Mouse (Mus musculus): ENCODE data around the gene Vmn2r56.
"Not testable (repeated sequence)": the region's sequence is repeated elsewhere in the genome, so short reads cannot be mapped to it uniquely, and the experiment has no call there.

The Vmn2r56 gene

GRCm38 (mm10) chr7:12734904-12735303 is at the start of gene Vmn2r56:
Gene Vmn2r56 (minus strand): TSS chr7:12735004.
- DNase-seq (ENCODE audit: low spot score), result no peak

- DNase-seq (ENCODE audit: low spot score), result peak; percentile 83
These were observed 45.5 kb upstream of the Vmn2r56 start for GRCm38 (mm10) chr7:12780151-12780830.

GRCm38 (mm10) chr7:12779782-12780150 is 45.0 kb upstream of the Vmn2r56 start:
- DNase-seq (ENCODE audit: low spot score), result no peak

GRCm38 (mm10) chr7:12779141-12779540 is 44.3 kb upstream of the Vmn2r56 start:
- DNase-seq (ENCODE audit: low spot score), result no peak

GRCm38 (mm10) chr7:12774606-12775005 is 39.8 kb upstream of the Vmn2r56 start:
- DNase-seq (ENCODE audit: low spot score), result no peak

- DNase-seq (ENCODE audit: low spot score), result no peak
These were observed 39.3 kb upstream of the Vmn2r56 start for GRCm38 (mm10) chr7:12774111-12774510.

GRCm38 (mm10) chr7:12749431-12750198 is 14.8 kb upstream of the Vmn2r56 start:
- DNase-seq (ENCODE audit: low spot score), result peak; percentile 21

GRCm38 (mm10) chr7:12684903-12685302 is 49.9 kb downstream of the Vmn2r56 start, which contains the start of gene Vmn2r55:
Gene Vmn2r55 (minus strand): TSS chr7:12685003.
- not testable (repeated sequence) for DNase-seq (ENCODE audit: low spot score)

GRCm38 (mm10) chr7:12640219-12640618 is 94.6 kb downstream of the Vmn2r56 start, which contains the start of gene Vmn2r54:
Gene Vmn2r54 (minus strand): TSS chr7:12640319.
- not testable (repeated sequence) for DNase-seq (ENCODE audit: low spot score)
